Mouse (Mus musculus) midbrain, embryonic 14.5 days (tissue): ENCODE measurements around the gene Gpr19. TPM values are rescaled to one million over a fixed set of nuclear protein-coding genes. Genes with fewer than 3 reads are reported as not detected.

Source experiments
- ATAC-seq: fragments of 200-750 bp; cut with Nextera tagmentation; 2 replicates; pipeline ENCODE4 v1.8.0; 2017; ENCODE audit warnings: moderate number of reproducible peaks, moderate library complexity; ENCODE audit not compliant: low FRiP score, low TSS enrichment
- DNase-seq: peaks from one replicate; pipeline ENCODE4 v3.0.0-alpha.2; 2015
- H3K27ac ChIP-seq: fragments of 300-500 bp; sonication (generic); replicated peaks from 2 replicates; pipeline ENCODE4 v1.5.1; 2014; ENCODE audit warnings: mild to moderate bottlenecking, low read depth, low read length, moderate library complexity
- H3K27me3 ChIP-seq: fragments of 300-500 bp; sonication (generic); 2 replicates; pipeline ENCODE4 v1.6.1; 2014; ENCODE audit warnings: low read length, control low read depth, mixed read lengths; ENCODE audit not compliant: control insufficient read depth, insufficient read depth
- H3K36me3 ChIP-seq: fragments of 300-500 bp; sonication (generic); 2 replicates; pipeline ENCODE4 v1.6.1; 2014; ENCODE audit warnings: low read length, control low read depth; ENCODE audit not compliant: control insufficient read depth, insufficient read depth
- H3K4me1 ChIP-seq: fragments of 300-500 bp; sonication (generic); 2 replicates; pipeline ENCODE4 v1.6.1; 2014; ENCODE audit warnings: mild to moderate bottlenecking, antibody characterized with exemption, low read length, control low read depth; ENCODE audit not compliant: control insufficient read depth, insufficient read depth
- H3K4me2 ChIP-seq: fragments of 300-500 bp; sonication (generic); 2 replicates; pipeline ENCODE4 v1.6.1; 2014; ENCODE audit warnings: mild to moderate bottlenecking, low read length, moderate library complexity
- H3K4me3 ChIP-seq: fragments of 300-500 bp; sonication (generic); replicated peaks from 2 replicates; pipeline ENCODE4 v1.5.1; 2014; ENCODE audit warnings: low read depth, low read length
- H3K9ac ChIP-seq: fragments of 300-500 bp; sonication (generic); replicated peaks from 2 replicates; pipeline ENCODE4 v1.6.1; 2014; ENCODE audit warnings: mild to moderate bottlenecking, low read length, moderate library complexity
- H3K9me3 ChIP-seq: fragments of 300-500 bp; sonication (generic); 2 replicates; pipeline ENCODE4 v1.6.1; 2016; ENCODE audit warnings: low read length, control low read depth, mixed read lengths; ENCODE audit not compliant: control insufficient read depth
- WGBS: fragments of 180-500 bp; shearing (Covaris S2); extraction: QIAGEN DNeasy Blood & Tissue Kit; methylation state at CpG from one replicate; pipeline ENCODE4 v1.1.7; 2014; 5-methylcytosine and 5-hydroxymethylcytosine counted together
- polyA plus RNA-seq: library from polyadenylated mRNA; unstranded; fragments of >200 nt; fragmentation: Nextera tagmentation; extraction: Ambion mirVana; gene quantifications from 2 replicates; pipeline ENCODE4 v1.2.1, GENCODE M21; 2014

Gene Gpr19
- polyA plus RNA-seq, 1 experiment from 2014 or later: 43.0 TPM

DNA sequence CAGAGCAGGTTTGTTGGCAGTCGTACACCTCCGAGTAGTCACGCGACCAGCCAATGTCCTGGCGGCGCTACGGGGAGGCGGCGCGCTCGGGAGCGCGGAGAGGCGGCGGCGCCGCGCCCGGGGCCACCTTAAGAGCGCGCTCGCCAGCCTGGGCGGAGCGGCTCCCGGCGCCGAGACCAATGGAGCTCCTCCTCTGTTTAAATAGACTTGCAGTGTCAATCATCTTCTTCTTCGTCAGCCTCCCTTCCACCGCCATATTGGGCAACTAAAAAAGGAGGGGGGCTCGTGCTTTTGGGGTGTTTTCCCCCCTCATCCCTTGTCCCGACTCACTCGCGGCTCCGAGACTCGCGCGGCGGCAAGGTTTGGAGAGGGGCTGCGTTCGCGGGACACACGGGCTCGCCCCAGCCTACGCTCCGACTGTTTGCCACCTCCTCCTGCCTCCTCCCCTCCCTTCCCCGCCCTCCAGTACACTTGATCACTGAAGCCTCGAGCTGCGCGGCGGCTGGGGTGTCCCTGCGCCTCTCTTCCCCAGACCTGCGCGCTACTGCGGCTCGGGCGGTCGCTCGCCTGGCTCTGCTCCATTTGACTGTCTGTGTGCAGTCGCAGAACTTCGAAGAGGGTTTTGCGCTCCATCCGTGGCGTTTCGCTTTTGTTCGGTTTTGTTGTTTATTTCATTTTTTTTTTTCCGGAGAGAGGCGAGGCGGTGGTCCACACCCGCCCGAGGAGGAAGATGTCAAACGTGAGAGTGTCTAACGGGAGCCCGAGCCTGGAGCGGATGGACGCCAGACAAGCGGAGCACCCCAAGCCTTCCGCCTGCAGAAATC, 22.0 kb upstream of the Gpr19 start, which contains the start of gene Cdkn1b:
TSS of gene Cdkn1b (plus strand) at position 212 of the 824 bp plus-strand sequence.
- under 1% methylated on average over 77 of the region's 77 CpGs for WGBS
- Histone ChIP-seq H3K9me3 (no peaks in the 10 kb centered on the region), H3K27me3 (no peaks in the 10 kb centered on the region), H3K4me2 (peak within 1 kb of the TSS; percentile 95), H3K4me1 (peaks cover 26% of the 10 kb centered on the region), H3K4me3 (peak within 1 kb of the TSS; percentile 72), H3K27ac (peak within 1 kb of the TSS; percentile 98), H3K9ac (peak within 1 kb of the TSS; percentile 77), H3K36me3 (0 out of 2 replicates have a peak, but pooled peaks cover 5% of the 10 kb centered on the region)
- DNase-seq: peak; percentile 96
- peak; percentile 94 for ATAC-seq

DNA sequence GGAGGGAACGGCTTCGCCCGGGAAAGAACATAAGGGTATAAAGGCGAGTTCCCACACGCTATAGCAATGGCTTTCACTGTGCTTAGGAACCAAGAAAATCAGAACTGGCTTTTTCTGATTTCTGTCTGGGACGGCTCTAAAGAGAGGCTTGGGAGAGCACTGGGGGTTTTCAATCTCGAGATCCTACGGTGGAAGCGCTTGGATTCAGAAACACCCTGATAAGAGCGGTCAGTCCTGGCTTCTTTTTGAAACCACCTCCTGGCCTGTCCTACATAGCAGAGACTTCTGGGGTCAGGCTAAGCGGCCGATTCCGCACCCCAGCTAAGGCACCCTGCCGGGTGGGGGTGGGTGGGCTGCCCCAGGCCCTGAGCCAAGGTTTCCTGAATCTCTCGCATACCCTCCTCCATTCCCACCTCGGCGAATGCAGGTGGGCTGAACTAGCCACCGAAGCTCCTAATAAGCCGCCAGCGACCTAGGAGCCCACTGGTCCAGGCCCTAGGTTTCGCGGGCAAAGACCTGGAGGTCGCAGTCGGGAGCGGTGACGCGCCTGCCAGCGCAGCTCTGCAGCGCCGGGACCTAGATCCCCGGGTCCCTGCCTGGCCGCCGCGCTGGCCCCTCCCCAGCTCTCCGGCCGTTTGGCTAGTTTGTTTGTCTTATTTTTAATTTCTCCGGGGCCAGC, 21.3 kb upstream of the Gpr19 start:
- 2% methylated on average over 37 of the region's 37 CpGs for WGBS

DNA sequence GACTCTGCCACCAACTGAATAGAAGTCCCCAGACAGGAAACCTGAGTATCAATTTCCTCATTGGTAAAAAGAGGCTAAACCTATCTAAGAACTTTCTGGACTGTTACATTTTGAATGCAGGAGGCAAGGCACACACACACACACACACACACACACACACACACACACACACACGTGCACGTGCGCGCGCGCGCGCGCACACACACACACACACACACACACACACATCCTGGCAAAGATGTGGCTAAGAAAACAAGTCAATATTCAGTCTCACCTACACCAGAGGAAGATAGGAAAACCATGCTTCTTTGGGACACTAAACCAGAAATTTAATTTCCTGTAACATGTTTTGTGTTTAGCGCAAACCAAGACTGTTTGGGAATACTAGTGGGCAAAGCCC, 20.4 kb upstream of the Gpr19 start:
- no peak overlapping the region for H3K4me2 ChIP-seq
- no peak overlapping the region for H3K4me3 ChIP-seq
- no peak for ATAC-seq
- H3K9ac ChIP-seq: no peak overlapping the region
- H3K27ac ChIP-seq: no peak overlapping the region
- DNase-seq: no peak
- 94% methylated on average over 10 of the region's 10 CpGs for WGBS
- H3K36me3 ChIP-seq: 0 out of 2 replicates have a peak, but pooled peaks cover 2% of the 10 kb centered on the region
- H3K9me3 ChIP-seq: no peaks in the 10 kb centered on the region
- no peaks in the 10 kb centered on the region for H3K27me3 ChIP-seq
- H3K4me1 ChIP-seq: peaks cover 22% of the 10 kb centered on the region

More for the DNA sequence above, 21.3 kb upstream of the Gpr19 start:
- no peaks in the 10 kb centered on the region for H3K9me3 ChIP-seq
- peak overlapping the region; percentile 95 for H3K4me2 ChIP-seq
- H3K4me3 ChIP-seq: peak overlapping the region; percentile 72
- H3K27ac ChIP-seq: peak overlapping the region; percentile 98
- ATAC-seq (peak; percentile 68), DNase-seq (no peak)
- H3K27me3 ChIP-seq: no peaks in the 10 kb centered on the region
- peak overlapping the region; percentile 77 for H3K9ac ChIP-seq
- 0 out of 2 replicates have a peak, but pooled peaks cover 5% of the 10 kb centered on the region for H3K36me3 ChIP-seq
- peaks cover 26% of the 10 kb centered on the region for H3K4me1 ChIP-seq

DNA sequence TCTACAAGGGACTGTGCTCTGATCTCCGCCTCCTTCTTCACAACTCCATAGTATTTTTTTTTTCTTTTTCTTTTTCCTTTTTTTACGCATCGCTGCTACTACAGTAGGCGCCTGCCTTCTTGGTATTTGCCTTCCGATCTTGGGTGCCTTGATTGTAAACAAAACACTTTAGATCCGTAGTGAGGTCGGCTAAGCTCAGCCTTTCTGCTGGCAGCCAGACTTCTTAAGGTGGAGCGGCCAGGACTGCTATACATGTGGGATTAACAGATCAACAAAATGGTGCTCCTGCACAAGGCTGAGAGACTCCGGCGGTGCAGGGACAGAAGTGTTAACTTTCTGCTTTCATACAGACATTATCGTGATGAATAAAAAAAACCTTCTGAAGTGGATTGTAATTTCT, 18.7 kb upstream of the Gpr19 start:
- DNase-seq: peak; percentile 74
- H3K4me2 ChIP-seq: peak overlapping the region; percentile 60
- H3K9me3 ChIP-seq: no peaks in the 10 kb centered on the region
- ATAC-seq: no peak
- H3K27me3 ChIP-seq: no peaks in the 10 kb centered on the region
- H3K4me1 ChIP-seq: peaks cover 7% of the 10 kb centered on the region
- peak overlapping the region; percentile 39 for H3K4me3 ChIP-seq
- WGBS: under 1% methylated on average over 11 of the region's 11 CpGs
- no peak overlapping the region for H3K27ac ChIP-seq
- peak overlapping the region; percentile 17; the same call in 1 of the 2 replicates for H3K9ac ChIP-seq
- 0 out of 2 replicates have a peak, but pooled peaks cover 2% of the 10 kb centered on the region for H3K36me3 ChIP-seq

DNA sequence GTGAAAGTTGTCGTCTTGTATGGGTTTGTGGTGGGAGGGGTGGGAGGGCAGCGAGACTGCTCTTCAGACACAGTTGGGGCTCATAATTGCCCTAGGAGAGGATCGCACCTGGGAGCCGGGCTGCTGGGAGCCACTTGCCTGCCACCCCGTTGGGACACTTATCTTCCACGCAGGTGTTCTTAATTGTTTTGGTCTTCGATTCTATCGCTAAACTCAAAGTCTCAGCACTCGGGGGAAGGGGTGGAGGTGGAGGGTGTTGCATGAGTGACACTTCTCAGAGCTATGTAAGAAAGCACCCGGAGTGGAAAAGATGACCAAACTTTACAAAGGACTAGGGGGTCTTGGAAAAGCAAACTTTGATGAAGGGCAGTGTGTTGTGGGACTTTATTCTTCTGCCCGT, 18.3 kb upstream of the Gpr19 start:
- ATAC-seq (no peak), DNase-seq (no peak)
- Histone ChIP-seq H3K27ac (0 out of 2 replicates have a peak overlapping the region, but pooled peaks have one; percentile 8), H3K4me3 (peak overlapping the region; percentile 39), H3K9ac (peak overlapping the region; percentile 17; the same call in 1 of the 2 replicates), H3K9me3 (no peaks in the 10 kb centered on the region), H3K36me3 (no peaks in the 10 kb centered on the region), H3K27me3 (no peaks in the 10 kb centered on the region), H3K4me1 (peaks cover 4% of the 10 kb centered on the region; the same call in 1 of the 2 replicates), H3K4me2 (peak overlapping the region; percentile 60)
- WGBS: under 1% methylated on average over 11 of the region's 11 CpGs

DNA sequence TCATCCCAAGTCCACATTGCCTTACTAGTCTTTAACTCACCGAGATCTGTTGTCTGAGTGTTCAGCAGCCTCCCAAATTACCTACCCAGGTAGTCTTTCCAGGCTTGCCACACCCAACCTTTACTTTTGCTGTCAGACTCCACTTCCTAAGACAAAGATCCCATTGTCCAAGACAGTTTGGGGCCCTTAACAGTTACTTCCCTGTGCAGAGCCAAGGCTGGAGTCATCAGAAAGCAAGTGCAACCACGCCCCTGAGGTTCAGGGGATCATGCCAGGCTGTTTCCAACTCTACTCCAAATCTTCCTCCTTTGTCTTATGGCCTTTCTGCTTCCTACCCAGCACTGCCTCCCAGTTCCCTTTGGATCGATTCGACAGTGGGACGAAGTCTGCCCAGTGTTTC, 16.1 kb upstream of the Gpr19 start:
- no peak for ATAC-seq
- Histone ChIP-seq H3K27ac (no peak overlapping the region), H3K4me3 (no peak overlapping the region), H3K36me3 (no peaks in the 10 kb centered on the region), H3K9me3 (no peaks in the 10 kb centered on the region), H3K27me3 (no peaks in the 10 kb centered on the region), H3K9ac (no peak overlapping the region), H3K4me2 (no peak overlapping the region), H3K4me1 (peaks cover 4% of the 10 kb centered on the region; the same call in 1 of the 2 replicates)
- WGBS: 91% methylated on average over 5 of the region's 5 CpGs
- no peak for DNase-seq

DNA sequence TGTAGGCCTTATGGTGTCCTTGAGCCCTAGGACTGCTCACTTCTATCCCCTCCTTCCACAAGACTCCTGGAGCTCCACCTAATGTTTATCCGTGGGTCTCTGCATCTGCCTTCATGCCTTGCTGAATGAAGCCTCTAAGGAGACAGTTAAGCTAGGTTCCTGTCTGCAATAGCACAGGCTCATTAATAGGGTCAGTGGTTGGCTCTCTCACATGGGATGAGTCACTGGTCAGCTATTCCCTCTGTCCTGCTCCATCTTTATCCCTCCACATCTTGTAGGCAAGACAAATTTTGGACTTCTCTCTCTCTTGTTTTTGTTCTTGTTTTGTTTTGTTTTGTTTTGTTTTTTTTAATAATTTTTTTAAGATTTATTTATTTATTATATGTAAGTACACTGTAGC, 7.4 kb upstream of the Gpr19 start:
- no peak overlapping the region for H3K9ac ChIP-seq
- H3K27me3 ChIP-seq: no peaks in the 10 kb centered on the region
- H3K4me1 ChIP-seq: no peaks in the 10 kb centered on the region
- H3K9me3 ChIP-seq: no peaks in the 10 kb centered on the region
- H3K27ac ChIP-seq: no peak overlapping the region
- H3K36me3 ChIP-seq: no peaks in the 10 kb centered on the region
- no peak overlapping the region for H3K4me2 ChIP-seq
- no peak for ATAC-seq
- no peak for DNase-seq
- H3K4me3 ChIP-seq: no peak overlapping the region
- WGBS: 80% methylated on average over 1 of the region's 1 CpGs

DNA sequence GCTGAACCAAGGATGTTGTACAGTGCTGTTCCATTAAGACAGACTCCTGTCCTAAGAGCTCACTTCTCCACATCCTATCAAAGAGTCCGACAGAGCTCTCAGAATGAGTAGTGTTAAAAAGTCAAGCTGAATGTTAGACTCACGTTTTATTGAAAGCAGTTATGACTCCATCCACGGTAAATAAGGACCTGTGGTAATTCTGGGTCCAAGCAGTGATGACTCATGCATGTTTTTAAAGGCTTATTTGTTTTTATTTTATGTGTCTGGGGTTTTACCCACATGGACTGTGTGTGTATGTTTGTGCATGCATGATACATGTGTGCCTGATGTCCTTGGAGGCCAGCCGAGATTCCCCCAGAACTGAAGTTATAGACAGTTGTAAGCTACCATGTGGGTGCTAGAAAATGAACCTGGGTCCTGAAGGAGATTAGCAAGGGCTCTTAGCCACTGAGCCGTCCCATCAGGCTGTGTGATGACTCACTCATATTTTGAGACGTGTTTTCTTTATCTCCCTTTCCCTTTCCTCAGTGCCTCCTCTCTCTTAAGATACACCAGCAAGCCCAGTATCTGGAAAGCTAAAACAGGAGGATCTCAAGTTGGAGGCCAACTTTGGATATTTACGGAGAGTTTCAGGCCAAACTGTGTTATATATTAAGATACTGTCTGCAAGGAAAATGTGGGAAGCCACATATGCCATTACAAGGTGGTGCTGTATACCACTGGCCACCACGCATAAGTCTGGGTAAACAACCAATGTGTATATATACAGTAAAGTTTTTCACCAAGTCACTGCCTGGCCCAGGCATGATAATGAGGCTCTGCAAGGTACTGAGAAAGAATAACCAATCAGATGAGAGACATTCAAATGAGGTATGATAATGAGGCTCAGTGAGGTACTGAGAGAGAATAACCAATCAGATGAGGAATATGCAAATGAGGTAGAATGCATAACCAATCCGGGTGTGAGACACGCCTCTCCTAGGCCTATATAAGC, 5.8 kb upstream of the Gpr19 start:
- Histone ChIP-seq H3K36me3 (no peaks in the 10 kb centered on the region), H3K9ac (no peak overlapping the region), H3K4me3 (no peak overlapping the region), H3K27ac (no peak overlapping the region), H3K4me1 (peaks cover 7% of the 10 kb centered on the region; the same call in 1 of the 2 replicates), H3K4me2 (no peak overlapping the region), H3K27me3 (no peaks in the 10 kb centered on the region), H3K9me3 (no peaks in the 10 kb centered on the region)
- WGBS: 92% methylated on average over 10 of the region's 10 CpGs
- no peak for DNase-seq
- ATAC-seq: no peak
